Mouse (Mus musculus): ENCODE data around the gene Snap23. TPM values are rescaled to one million over a fixed set of nuclear protein-coding genes. Genes with fewer than 3 reads are reported as not detected.
A peak's percentile ranks its signal among the peaks of the same experiment; 100 is the strongest.

The Snap23 gene
- total and polyA plus RNA-seq, 3 experiments: 15.9 to 35.8 (median 23.0) TPM

- TF ChIP-seq ELF1 (IDR thresholded peaks at IDR 0.05; ENCODE audit: low read depth, low read length) (no peak), ZNF384 (IDR thresholded peaks at IDR 0.05; ENCODE audit: low read depth, low read length) (peak; percentile 64), POLR2A (IDR thresholded peaks at IDR 0.05; ENCODE audit: low read depth, low read length) (no peak), TCF12 (IDR thresholded peaks at IDR 0.05; ENCODE audit: low read depth, low read length) (no peak), TBP (conservative IDR thresholded peaks at IDR 0.05; ENCODE audit: low read depth, low read length) (no peak), RAD21 (IDR thresholded peaks at IDR 0.05; ENCODE audit: low read depth, low read length) (peak; percentile 33), PAX5 (IDR thresholded peaks at IDR 0.05; ENCODE audit: low read length) (no peak), SMC3 (IDR thresholded peaks at IDR 0.05; ENCODE audit: low read depth, low read length) (no peak), MXI1 (IDR thresholded peaks at IDR 0.05; ENCODE audit: low read depth, low read length) (no peak), NELFE (IDR thresholded peaks at IDR 0.05; ENCODE audit: low read depth, low read length) (no peak), CTCF (conservative IDR thresholded peaks at IDR 0.05 in 1 of 2, IDR thresholded peaks at IDR 0.05 in 1 of 2; ENCODE audit: low read depth in 2 of 2, low read length in 2 of 2) (peak in 1 of 2 experiments; percentile 39; a peak in 1 of 4 replicates), GABPA (IDR thresholded peaks at IDR 0.05; ENCODE audit: insufficient replicate concordance, low read depth, low read length) (no peak)
- no peak overlapping the region for H3K9ac ChIP-seq (ENCODE audit: insufficient read depth, low read depth)
- no peak overlapping the region for H3K4me3 ChIP-seq (replicated peaks in 1 of 3; ENCODE audit: low read depth in 2 of 3, low read length in 2 of 3, poor library complexity in 1 of 3)
- no peaks in the 10 kb centered on the region for H3K27me3 ChIP-seq (replicated peaks)
- H3K36me3 ChIP-seq (replicated peaks in 1 of 2; ENCODE audit: control insufficient read depth in 1 of 2, insufficient read depth in 1 of 2, low read length in 1 of 2): peaks cover 77 to 94% of the 10 kb centered on the region in 2 experiments
- H3K79me2 ChIP-seq (replicated peaks; ENCODE audit: control insufficient read depth, extremely low read depth, insufficient read depth, poor library complexity, severe bottlenecking): peaks cover 11% of the 10 kb centered on the region
- in situ Hi-C loops (cut with MboI; ENCODE audit: low pct_ligation_motif_present, low pct_unique_long_range_greater_than_20kb, low sequenced_read_pairs): no loop called here
- H3K27ac ChIP-seq (ENCODE audit: insufficient read depth, low read depth): no peak overlapping the region
- H3K4me1 ChIP-seq (ENCODE audit: control insufficient read depth in 1 of 2, insufficient read depth in 2 of 2): peaks cover 4 to 29% of the 10 kb centered on the region in 2 experiments; a peak in 3 of 4 replicates
- no peaks in the 10 kb centered on the region for H3K9me3 ChIP-seq (replicated peaks; ENCODE audit: low read length)
- no peak for DNase-seq (ENCODE audit: extremely low read depth)
- H3K4me2 ChIP-seq (ENCODE audit: insufficient read depth, low read depth, poor library complexity, severe bottlenecking): no peak overlapping the region
- dilution Hi-C loops (cut with MboI; ENCODE audit: extremely low pct_ligation_motif_present, extremely low pct_unique_long_range_greater_than_20kb, low sequenced_read_pairs): no loop called here
Measured at GRCm38 (mm10) chr2:120529531-120529930, 37.9 kb upstream of the Snap23 start.

DNA sequence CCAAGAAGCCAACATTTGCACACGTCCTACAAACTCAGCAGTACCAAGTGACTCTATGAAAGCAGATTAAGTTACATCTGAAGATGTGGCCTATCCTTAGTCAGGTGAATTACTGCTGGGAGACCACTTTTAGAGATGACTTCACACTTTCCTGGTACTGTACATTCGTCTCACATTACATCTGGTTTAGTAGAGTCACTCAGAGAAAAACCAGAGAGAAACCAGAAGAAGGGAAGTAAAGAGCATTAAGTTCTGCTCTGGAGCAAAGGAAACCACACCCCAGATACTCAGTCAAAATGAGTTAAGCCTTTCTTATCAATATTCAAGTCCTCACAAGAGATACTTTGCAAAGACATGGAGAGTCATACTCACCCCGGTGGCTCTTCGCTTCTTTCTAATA lies 36.2 kb upstream of the Snap23 start:
- no peaks in the 10 kb centered on the region for H3K9me3 ChIP-seq (replicated peaks; ENCODE audit: low read length)
- H3K4me1 ChIP-seq (ENCODE audit: control insufficient read depth in 1 of 2, insufficient read depth in 2 of 2): peaks cover 4 to 29% of the 10 kb centered on the region in 2 experiments; a peak in 3 of 4 replicates
- dilution Hi-C loops (cut with MboI; ENCODE audit: extremely low pct_ligation_motif_present, extremely low pct_unique_long_range_greater_than_20kb, low sequenced_read_pairs): no loop called here
- DNase-seq (ENCODE audit: extremely low read depth): peak; percentile 49
- peak overlapping the region; percentile 46 for H3K27ac ChIP-seq (ENCODE audit: insufficient read depth, low read depth)
- H3K36me3 ChIP-seq (replicated peaks in 1 of 2; ENCODE audit: control insufficient read depth in 1 of 2, insufficient read depth in 1 of 2, low read length in 1 of 2): peaks cover 80 to 94% of the 10 kb centered on the region in 2 experiments
- TF ChIP-seq CTCF (conservative IDR thresholded peaks at IDR 0.05 in 1 of 2, IDR thresholded peaks at IDR 0.05 in 1 of 2; ENCODE audit: low read depth in 2 of 2, low read length in 2 of 2) (no peak), CHD1 (IDR thresholded peaks at IDR 0.05; ENCODE audit: low read depth, low read length) (no peak), MEF2A (IDR thresholded peaks at IDR 0.05; ENCODE audit: borderline replicate concordance, low read depth, low read length) (peak; percentile 49; the same call in 1 of the 2 replicates), MYC (IDR thresholded peaks at IDR 0.05; ENCODE audit: low read depth, low read length) (no peak), USF2 (conservative IDR thresholded peaks at IDR 0.05; ENCODE audit: low read depth, low read length) (no peak), ETS1 (conservative IDR thresholded peaks at IDR 0.05; ENCODE audit: low read depth, low read length) (0 out of 2 replicates have a peak, but pooled peaks have one; percentile 11)
- no peaks in the 10 kb centered on the region for H3K27me3 ChIP-seq (replicated peaks)
- no peak overlapping the region for H3K9ac ChIP-seq (ENCODE audit: insufficient read depth, low read depth)
- no peak overlapping the region for H3K4me3 ChIP-seq (replicated peaks in 1 of 3; ENCODE audit: low read depth in 2 of 3, low read length in 2 of 3, poor library complexity in 1 of 3)
- no peak overlapping the region for H3K4me2 ChIP-seq (ENCODE audit: insufficient read depth, low read depth, poor library complexity, severe bottlenecking)
- peaks cover 15% of the 10 kb centered on the region for H3K79me2 ChIP-seq (replicated peaks; ENCODE audit: control insufficient read depth, extremely low read depth, insufficient read depth, poor library complexity, severe bottlenecking)
- in situ Hi-C loops (cut with MboI; ENCODE audit: low pct_ligation_motif_present, low pct_unique_long_range_greater_than_20kb, low sequenced_read_pairs): no loop called here

Measured in CH12.LX (cell line).